Mouse (Mus musculus): ENCODE measurements around the gene Sphk2.

The Sphk2 gene

DNA sequence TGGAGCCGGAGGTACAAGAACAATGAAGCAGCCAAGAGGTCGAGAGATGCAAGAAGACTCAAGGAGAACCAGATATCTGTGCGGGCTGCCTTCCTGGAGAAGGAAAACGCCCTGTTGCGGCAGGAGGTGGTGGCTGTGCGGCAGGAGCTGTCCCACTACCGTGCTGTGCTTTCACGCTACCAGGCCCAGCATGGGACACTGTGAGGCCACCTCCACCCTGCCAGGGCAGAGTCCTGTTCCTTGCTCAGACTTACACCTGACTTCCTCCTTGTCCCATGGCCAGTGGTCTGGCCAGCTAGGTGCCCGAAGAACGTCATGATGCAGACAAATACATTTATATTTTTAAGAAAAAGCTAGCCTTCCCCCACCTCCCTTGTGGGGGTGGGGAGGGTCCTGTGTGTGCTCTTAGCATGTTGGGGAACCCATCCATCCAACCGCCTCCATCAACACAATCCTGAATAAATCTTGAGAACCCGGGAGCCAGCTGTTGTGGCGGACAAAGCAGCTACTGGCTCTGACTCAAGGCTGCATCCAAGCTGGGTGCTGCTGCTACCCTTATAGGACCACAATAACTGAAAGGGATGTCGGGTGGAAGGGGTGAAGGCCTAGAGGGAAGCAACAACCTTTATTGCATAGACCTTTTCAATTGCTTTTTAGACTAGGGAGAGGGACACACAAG, 8.0 kb downstream of the Sphk2 start:
- DNase-seq = no peak

DNA sequence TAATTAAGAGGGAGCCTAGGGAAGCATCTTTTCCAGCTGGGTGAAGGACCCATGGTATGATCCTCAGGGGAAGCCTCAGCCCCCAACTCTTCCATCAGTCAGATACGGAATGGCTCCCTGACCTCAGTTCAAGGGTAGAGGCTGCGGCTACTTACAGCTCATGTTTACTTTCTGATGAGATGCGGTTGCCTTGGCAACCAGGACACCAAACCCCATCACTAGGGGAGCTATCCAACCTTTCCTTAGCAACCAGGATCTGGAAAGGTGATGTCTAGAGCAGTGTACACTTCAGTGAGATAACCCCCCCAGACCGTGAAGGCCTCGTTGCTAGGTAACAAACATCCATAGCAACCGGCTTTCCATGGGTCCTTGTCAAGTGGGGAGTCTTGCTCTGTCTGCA, 8.8 kb downstream of the Sphk2 start:
- DNase-seq = peak in 1 of 2 experiments; percentile 14

DNA sequence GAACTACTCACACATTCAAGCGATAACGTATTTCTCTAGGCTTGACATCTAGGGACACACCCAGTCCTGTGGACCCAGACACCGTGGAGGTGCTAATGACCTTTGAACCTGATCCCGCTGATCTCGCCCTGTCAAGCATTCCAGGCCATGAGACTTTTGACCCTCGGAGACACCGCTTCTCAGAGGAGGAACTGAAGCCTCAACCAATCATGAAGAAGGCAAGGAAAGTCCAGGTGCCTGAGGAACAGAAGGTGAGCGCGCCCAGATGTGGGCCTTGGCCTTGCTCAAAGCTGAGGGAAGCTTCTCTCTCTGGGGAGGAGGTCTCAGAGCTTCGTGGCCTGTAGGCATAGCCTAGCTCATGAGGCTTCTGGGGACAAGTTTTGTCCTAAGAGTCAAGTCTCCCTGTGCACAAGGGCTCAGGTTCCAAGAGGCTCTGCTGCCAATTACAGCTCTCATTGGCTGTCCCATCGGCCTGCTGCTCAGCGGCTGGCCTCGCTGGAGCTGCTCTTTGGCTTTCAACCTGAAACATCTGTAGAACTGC, 9.5 kb downstream of the Sphk2 start:
- DNase-seq = no peak

DNA sequence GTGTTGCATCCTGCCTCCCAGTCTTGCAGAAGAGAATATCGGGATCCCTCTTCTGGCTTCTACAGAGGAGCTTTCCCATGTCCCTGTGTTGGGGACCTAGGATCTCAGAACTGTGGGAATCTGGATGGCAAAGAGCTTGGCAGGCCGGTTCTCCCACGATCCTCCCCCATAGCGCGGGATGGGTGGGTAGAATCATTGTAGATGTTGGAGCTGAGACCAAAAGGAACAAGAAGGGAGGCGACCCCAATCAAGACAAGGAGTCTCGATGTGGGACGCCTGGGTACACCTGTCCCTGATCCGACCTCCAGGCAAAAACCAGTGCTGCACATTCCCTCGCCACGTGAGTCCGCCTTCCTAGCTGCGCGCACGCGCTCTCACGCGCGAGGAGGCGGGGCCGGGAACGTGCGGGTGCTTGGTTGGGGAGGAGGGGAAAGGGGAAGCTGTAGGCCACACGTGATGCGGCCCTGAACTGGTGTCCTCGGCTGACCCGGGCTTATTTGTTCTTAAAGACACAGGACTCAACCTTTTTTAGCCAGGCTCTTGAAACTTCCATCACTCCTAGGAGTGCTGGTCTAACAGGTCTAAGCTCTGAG, 10.3 kb downstream of the Sphk2 start:
- peak; percentile 86 to 92 for DNase-seq

DNA sequence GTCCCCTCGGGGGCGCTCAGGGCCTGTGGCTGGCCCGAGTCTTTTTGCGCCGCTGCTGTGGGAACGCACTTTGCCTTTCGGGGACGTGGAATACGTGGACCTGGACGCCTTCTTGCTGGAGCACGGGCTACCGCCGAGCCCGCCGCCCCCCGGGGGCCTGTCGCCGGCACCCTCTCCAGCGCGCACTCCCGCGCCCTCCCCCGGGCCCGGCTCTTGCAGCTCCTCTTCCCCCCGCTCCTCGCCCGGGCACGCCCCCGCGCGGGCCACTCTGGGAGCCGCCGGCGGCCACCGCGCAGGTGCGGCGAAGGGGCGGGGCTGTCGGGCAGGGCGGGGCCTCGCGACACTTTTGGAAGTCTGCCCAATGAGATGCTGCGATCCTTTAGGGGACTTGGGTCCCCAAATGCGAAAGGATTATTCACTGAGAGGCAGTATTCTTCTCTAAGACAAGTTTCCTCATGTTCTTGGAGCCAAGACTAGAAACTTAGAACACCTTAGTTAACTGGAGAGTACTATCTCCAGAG, 11.0 kb downstream of the Sphk2 start:
- peak; percentile 83 to 86 for DNase-seq

DNA sequence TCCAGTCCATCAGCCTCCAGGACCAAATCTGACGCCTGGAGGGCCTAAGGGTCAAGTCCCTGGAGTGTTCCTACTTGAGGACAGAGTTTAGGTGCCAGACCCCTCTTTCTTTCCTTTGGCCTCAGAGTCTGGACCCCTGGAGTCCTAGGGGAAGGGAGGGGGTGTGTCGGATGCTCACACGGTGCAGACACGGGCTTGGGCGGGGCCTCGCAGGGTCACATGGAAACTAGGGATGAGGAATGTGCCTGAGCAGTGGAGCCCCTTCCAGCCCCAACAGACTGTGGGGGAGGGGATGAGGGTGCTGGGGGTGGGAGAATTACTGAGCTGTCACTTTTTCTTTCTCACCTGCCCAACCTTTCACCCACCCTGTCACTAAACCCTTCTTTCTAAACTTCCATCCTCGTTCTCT, 11.9 kb downstream of the Sphk2 start:
- DNase-seq = peak; percentile 56 to 70

DNA sequence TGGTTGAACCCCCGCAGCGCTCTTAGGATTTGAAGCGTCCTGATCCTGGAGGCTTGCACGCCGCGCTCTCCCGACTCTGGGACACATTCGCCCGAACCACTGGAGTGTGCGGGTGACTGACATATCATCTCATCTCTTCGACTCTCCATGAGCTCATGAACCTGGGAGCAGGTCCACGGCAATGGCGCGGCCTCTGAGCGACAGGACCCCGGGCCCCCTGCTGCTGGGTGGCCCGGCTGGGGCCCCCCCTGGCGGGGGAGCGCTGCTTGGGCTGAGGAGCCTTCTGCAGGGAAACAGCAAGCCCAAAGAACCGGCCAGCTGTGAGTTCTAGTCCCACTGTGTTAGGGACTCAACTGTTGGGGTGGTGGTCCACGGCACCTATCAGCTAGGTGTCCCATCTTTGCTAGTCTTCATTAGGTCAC, 12.3 kb downstream of the Sphk2 start:
- peak in 1 of 2 experiments; percentile 42 for DNase-seq

DNA sequence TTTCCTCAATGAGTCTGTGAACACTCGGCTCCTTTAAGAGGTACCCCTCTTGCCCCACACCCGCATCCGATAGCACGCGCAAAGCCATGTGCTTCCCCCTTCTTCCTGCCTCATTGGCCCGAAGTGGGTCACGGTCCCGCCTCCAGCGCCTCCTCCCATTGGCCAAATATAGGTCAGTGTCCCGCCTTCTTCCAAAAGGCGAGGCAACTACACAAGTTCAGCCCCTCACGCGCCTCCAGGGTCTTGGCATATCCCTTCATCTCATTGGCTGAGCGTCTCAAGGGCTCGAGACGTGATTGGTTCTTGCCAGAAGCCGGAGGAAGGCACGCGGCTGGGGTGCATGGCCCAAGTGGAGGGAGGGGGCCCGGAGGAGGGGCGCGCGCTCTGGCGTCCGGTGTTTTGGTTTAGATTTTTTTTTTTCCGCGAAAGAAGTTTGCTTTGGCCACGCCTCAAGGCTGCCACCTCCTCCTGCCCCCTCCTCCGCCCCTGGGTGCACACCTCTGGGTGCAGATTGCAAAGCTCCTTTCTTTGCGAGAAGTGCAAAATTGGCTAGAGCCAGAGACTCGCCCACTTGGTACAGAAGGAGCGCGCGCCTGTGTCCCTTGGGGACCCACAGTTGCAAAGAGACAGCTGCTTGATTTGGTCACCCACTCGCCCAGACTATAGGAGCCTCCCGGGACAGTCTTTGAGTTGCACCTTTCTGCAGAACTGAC, 12.9 kb downstream of the Sphk2 start, which contains the start of gene Dbp:
TSS of gene Dbp (plus strand) at position 359 of the 713 bp plus-strand sequence.
- peak; percentile 99 to 100 for DNase-seq

DNA sequence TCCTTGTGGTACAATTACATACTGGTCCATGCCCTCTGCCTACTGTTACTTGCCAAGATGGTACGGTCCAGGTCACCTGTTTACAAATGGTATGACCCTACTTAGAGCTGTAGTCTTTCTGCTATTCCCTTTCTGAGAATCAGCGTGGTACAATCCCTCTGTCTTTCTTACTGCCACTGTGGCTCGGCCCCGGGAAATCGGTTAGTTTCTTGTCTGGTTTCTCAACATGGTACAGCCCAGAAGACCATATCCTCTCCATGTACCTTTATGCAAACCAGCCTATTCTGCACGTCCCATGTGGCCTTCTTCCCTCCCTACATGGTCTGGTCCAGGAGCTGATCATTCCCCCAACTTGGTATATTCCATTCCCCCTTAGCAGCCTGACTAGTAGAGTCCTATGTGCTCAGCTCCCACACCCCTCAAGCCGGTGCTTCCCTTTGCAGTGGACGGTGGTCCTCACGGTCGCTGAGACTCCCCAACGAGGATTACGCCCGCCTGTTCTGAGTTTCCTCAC, 13.7 kb downstream of the Sphk2 start:
- DNase-seq = peak in 1 of 2 experiments; percentile 32

DNA sequence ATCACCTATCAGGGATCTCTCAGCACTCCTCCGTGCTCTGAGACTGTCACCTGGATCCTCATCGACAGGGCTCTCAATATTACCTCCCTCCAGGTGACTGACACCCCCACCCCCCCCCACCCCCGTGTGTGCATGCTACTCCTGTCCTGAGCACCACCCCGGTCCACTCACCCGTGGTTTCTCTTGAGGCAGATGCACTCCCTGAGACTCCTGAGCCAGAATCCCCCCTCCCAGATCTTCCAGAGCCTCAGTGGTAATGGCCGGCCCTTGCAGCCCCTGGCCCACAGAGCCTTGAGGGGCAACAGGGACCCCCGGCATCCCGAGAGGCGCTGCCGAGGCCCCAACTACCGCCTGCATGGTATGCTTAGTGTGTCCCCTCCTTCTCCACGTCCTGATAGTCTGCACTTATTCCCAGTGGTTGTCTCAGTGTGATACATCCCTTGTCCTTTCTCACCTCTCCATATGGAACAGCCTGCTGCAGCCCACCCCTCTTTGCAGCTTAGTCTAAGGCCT, 14.2 kb downstream of the Sphk2 start:
- no peak for DNase-seq

DNA sequence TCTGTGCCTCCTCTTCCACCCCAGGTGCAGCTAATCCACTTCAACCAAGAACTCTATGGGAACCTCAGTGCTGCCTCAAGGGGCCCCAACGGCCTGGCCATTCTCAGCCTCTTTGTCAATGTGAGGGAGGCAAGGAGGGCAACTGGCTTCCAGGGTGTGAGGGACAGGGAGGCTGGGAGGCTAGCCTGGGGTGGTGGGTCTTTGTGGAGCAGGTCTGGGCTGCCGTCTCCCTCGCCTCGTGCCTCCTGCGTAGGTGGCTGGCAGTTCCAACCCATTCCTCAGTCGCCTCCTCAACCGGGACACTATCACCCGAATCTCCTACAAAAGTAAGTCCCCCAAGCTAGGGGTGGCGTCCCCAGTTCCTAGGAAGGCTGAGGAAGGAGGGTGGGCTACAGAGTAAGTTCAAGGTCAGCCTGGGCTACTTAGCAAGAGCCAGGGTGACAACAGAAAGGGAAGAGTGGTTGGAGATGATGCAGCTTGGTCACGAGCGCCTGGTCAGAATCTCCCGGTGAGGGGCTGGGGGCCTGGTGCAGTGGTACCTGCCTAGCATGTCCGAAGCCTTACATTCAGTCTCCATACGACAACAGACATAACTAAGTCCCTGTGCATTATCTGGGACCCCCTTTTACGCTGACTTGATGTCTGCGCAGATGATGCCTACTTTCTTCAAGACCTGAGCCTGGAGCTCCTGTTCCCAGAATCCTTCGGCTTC, 14.8 kb downstream of the Sphk2 start:
- no peak for DNase-seq

DNA sequence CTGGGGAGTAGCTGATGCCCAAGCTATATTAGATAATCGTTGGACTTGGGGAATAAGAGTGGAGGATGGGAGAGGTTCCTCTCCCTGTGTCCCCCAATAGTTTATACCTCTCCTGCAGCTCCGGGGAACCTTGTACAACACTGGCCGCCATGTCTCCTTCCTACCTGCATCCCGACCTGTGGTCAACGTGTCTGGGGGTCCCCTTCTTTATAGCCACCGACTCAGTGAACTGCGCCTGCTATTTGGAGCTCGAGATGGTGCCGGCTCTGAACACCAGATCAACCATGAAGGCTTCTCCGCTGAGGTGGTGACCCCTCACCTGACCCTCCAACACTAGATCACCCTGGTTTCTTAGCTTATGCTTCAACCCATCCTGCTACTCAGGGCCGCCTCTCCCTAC, 15.5 kb downstream of the Sphk2 start:
- no peak for DNase-seq

DNA sequence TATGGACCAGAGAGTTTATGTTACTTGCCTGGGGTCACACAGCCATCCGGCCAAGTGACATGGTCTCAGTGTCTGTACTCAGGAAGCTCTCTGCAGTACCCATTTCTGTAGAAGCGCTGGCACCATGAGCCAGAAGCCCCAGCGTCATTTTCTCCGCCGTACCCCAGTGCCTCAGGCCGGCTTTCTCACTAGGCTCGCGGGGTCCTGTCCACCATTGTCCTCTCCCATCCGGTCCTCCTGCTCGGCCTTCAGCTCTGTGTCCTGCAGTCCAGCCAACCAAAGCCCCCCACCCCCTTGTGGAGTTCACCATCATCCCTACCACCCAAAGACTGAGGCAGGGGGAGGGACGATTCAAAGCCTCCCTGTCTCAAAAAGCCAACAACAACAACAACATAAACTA, 16.2 kb downstream of the Sphk2 start:
- DNase-seq = no peak

DNA sequence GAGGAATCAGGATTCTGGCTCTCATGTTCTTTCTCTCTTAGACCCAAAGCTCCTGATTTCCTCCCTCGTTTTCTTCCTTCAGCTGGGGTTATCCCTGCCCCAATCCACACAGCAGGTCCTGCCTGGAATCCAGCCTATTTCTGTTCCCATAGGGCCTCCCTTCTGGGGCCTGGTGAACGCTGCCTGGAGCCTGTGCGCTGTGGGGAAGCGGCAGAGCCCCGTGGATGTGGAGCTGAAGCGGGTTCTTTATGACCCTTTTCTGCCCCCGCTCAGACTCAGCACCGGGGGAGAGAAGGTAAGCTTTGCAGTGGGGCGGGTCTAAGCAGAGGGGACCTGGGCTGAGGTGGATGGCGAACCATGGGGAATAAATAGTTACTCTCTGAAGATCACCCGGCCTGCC, 16.7 kb downstream of the Sphk2 start:
- no peak for DNase-seq

DNA sequence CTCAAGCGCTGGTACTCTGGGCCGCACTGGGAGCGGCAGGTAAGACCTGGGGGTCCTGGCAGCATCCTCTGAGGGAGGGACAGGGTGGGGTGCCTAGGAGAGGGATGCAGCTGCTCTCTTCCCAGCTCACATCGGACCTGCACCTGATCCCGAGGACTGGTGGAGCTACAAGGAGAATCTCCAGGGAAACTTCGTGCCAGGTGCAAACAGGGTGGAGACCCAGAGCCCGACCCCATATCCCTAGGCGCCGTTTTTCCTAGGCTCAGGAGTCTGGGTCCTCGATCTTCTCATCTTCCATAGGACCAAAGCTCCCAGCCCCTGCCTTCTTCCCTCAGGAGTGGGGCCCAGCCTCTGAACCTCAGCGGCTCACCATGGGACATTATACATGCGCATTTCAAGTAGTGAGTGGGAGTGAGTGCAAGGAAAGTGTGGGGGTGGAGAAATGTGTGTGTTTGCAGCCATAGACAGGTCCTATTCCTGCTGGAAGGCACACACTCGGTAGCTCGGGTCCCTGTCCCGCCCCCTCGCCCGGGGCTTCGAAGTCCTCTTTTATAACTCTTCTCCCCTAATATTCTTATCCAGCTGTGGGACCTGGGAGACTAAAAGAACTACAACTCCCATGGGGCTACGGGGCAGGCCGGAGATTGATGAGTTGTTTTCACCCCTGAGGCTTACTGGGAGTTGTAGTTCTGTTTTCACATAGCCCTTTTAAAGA, 17.3 kb downstream of the Sphk2 start:
- peak; percentile 46 to 61 for DNase-seq

DNA sequence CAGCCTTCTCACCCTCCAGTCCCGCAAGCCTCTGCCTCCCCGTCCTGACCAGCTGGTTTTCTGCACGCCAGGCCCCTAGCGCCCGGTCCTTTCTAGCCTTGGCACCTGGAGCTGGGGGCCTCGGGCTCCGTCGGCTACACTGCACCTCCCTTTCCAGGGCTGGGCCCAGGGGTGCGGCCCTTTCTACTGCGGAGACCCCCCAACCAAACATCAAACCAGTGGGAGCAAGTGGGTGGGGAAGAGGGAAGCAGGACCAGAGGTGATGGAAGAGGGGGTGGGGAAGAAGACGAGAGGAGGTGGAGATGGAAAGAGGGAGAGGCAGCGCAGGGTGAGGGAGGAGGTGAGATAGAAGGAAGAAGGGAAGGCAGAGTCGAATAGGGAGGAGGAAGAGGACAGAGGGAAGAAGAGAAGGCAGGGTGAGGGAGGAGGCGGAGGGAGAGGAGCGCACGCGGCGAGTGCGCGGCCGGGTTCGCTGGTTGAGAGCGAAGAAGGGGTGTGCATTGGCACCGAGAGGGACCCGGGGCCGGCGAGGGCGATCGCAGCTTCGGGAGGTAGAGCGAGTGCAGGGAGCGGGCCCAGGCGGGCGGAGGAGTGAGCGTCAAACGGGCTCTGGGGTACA, 18.2 kb downstream of the Sphk2 start, which contains the start of gene Car11:
TSS of gene Car11 (plus strand) at position 321 of the 619 bp plus-strand sequence.
- peak in 1 of 2 experiments; percentile 12 for DNase-seq

DNA sequence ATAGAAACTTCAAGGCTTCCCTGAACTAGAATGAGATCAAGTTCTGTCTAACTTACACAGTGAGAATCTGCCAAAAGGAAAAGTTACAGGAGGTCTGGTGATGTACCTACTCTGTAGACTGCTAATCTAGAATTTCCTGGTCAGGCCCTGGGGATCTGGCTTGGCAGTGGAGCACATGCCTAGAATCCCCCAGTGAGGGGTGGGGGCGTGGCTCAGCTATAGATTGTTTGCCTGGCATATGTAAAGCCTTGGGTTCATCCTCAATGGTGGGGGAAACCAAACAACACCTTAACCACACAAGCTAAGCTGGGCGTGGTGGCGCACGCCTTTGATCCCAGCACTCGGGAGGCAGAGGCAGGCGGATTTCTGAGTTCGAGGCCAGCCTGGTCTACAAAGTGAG, 19.9 kb downstream of the Sphk2 start:
- no peak for DNase-seq

DNA sequence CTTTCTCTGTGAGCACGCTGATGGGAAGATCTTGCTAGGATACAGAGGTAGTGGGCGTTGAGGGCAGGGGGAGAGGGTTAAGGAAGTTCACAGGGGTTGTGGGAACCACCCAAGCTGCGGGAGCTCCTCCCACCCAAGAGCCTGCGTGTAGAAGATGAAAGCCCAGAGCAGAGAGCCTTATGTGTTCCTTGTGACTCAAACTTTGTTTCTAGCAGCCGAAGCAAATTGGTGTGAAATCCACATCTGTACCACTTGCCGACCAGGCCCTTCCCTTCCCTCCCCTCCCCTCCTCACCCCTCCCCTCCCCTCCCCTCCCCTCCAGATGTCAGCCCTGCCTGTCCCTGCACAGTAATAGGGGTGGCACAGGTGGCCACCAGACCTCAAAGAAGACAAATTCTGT, 22.7 kb downstream of the Sphk2 start:
- DNase-seq = peak in 1 of 2 experiments; percentile 41

DNA sequence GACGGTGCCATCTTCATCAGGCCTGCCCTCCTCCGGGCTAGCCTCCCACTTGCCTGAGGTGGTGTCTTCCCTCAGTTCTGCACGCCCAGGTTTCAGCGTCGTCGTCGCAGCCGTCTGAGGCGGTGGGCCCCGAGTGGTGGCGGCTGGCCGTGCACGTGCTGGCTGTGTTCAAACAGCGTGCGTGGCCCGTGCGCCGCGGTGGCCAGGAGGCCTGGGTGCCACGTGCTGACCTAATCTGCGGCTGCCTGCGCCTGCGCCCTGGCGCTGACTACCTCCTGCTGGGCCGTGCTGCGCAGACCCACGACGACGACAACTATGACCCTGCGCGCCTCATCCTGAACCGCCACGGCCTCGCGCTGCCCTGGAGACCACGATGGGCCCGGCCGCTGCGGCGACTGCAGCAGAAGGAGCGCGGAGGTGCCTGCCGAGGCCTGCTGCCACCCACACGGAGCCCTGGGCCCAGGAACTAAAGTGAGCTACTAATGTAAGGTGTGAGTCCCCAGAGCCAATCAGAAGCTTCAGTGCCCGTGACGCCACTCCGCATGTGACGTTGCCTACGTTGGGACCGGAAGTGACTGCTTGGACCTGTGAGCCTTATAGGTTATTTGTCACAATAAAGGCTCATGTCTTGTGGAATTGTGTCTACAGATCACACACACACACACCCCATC, 23.7 kb downstream of the Sphk2 start, which contains the start of gene Sec1:
TSS of gene Sec1 (minus strand) at position 482 of the 671 bp plus-strand sequence.
- DNase-seq = no peak

DNA sequence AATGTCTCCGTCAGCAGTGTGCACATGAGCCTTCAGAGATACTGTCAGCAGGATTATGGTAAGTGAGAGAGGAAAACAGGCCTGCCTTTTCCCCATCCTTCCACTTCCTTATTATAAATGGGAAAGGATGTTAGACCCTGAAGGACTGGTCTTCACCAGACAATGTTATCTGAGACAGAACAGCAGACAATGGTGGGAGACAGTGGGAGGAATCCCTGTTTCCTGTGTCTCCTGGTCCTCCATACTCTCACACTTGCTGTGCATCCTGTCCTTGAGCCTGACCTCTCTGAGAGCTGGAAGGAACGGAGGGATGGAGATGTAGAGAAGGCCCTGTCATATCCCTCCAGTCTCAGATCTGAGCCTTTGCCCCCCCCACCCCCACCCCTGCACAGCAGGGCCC, 25.4 kb downstream of the Sphk2 start:
- DNase-seq = no peak

All from thymus, adult 18-20 months (tissue).